Mouse (Mus musculus): ENCODE measurements at regions not wholly inside any gene's neighbourhood (a gene's known extent, or its start where the extent isn't known, plus 50 kb on each side); places are given as distances from the start of the nearest gene placed in this dataset.

DNA sequence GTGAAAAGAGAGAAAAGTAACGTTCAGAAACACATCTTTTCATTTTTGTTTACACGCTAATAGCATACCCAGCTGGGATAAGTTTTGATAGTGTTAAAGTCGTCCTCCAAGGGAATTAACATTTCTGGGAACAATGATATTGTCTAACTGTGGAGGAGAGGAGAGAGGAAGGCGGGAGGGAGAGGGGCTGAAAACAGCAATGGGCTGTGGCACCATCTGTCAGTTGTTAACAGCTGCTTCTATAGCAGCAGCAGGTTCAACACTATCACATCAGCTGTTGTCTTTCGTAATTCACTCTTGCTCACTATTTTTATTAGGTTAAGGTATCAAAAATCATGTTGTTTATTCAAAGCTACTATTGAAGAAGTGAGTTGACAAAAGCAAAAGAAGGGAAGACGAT lies 1747.4 kb upstream of the G6pd2 start:
- Histone ChIP-seq H3K9me3 (replicated peaks; ENCODE audit: control insufficient read depth, insufficient read depth, low read length, poor library complexity, severe bottlenecking) (no peaks in the 10 kb centered on the region), H3K9ac (ENCODE audit: low read depth, poor library complexity, severe bottlenecking) (no peak overlapping the region), H3K4me1 (ENCODE audit: control insufficient read depth, insufficient read depth, low read length) (no peaks in the 10 kb centered on the region), H3K36me3 (ENCODE audit: control insufficient read depth, insufficient read depth, low read length, poor library complexity, severe bottlenecking) (no peaks in the 10 kb centered on the region), H3K27ac (ENCODE audit: insufficient read depth, low read length) (no peak overlapping the region), H3K27me3 (ENCODE audit: control insufficient read depth, insufficient read depth, low read length, poor library complexity, severe bottlenecking) (no peaks in the 10 kb centered on the region), H3K4me3 (ENCODE audit: low read depth, low read length) (no peak overlapping the region)
- TF ChIP-seq CTCF (IDR thresholded peaks at IDR 0.05; ENCODE audit: low read depth, low read length) (no peak), EP300 (IDR thresholded peaks at IDR 0.05; ENCODE audit: insufficient read depth, low read depth, low read length) (no peak), POLR2A (IDR thresholded peaks at IDR 0.05; ENCODE audit: insufficient read depth, low read length) (no peak)

All from ES-Bruce4 (cell line).